Mouse (Mus musculus) ZHBTc4 (cell line): ENCODE measurements around the gene Olfr1312.
"Not testable (repeated sequence)": the region's sequence is repeated elsewhere in the genome, so short reads cannot be mapped to it uniquely, and the experiment has no call there.

ENCODE experiments used
- DNase-seq: peaks from one replicate; pipeline ENCODE4 v3.0.0-alpha.2; 2011; ENCODE audit warnings: low read depth, low spot score

The Olfr1312 gene

GRCm38 (mm10) chr2:112050138-112050537 lies at the start of gene Olfr1312:
Olfr1312 (minus strand) TSS chr2:112050238.
- no peak for DNase-seq

GRCm38 (mm10) chr2:112096681-112097080 lies 46.6 kb upstream of the Olfr1312 start, which contains the start of gene Olfr1314:
Olfr1314 (minus strand) TSS chr2:112096781.
- no peak for DNase-seq

DNA sequence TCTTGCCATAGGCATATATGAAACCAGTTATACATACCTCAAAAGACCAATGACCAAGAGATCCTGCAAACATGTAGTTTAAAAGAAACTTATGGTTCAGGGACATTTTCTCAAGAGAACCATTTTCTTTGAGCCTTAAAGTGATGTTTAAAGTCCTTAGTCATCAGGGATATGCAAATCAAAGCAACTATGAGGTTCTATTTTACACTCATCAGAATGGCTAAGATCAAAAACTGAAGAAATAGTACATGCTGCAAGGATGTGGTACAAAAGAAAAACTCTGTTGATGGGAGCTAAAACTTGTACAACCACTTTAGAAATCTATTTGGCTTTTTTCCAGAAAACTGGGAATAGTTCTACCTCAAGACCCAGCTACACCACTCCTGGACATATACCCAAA lies 27.7 kb upstream of the Olfr1312 start, which contains the start of gene Olfr1313:
Olfr1313 (minus strand) TSS at position 101 of the 400 bp plus-strand sequence.
- DNase-seq: no peak

DNA sequence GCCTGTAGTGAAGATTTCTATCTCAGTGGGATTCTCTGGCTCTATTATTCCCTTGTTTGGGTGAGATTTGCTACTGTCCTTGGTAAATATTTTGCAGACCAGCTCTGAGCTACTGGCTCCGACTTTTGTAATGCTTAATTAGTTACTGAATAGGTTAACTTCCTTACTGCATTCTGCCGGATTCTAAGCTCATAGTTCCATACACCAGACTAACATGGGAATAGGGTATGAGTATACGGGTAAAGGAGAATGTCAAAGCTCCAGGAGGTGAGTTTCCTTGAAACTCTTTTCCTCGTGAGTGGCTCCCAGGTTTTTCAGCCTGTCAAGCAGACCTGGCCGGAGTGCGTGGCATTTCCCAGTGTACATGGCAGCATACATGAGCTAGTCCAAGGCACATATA lies 23.1 kb downstream of the Olfr1312 start:
- DNase-seq: not testable (repeated sequence)

- DNase-seq: no peak
These were observed 25.7 kb downstream of the Olfr1312 start, which contains the start of gene Olfr1311 for GRCm38 (mm10) chr2:112024312-112024711. Olfr1311 (minus strand) TSS chr2:112024412.

- no peak for DNase-seq
These were observed 35.1 kb downstream of the Olfr1312 start for GRCm38 (mm10) chr2:112014900-112015299.

GRCm38 (mm10) chr2:112012608-112013007 lies 37.4 kb downstream of the Olfr1312 start, which contains the start of gene Olfr1310:
Olfr1310 (minus strand) TSS chr2:112012708.
- no peak for DNase-seq

GRCm38 (mm10) chr2:111990181-111990580 lies 59.9 kb downstream of the Olfr1312 start, which contains the start of gene Olfr1309:
Olfr1309 (minus strand) TSS chr2:111990281.
- DNase-seq: no peak
